Mouse (Mus musculus): ENCODE measurements at regions not wholly inside any gene's neighbourhood (a gene's known extent, or its start where the extent isn't known, plus 50 kb on each side); places are given as distances from the start of the nearest gene placed in this dataset.

- no peak for TF ChIP-seq CTCF (IDR thresholded peaks at IDR 0.05; ENCODE audit: low read depth, low read length)
- no peak for TF ChIP-seq POLR2A (IDR thresholded peaks at IDR 0.05; ENCODE audit: insufficient read depth, low read length)
Observed at GRCm38 (mm10) chr10:37240634-37241033, 101.9 kb upstream of the Marcks start.

All from ES-Bruce4 (cell line).